Comparison of ENCODE assay signal across 12 mouse cellular contexts in genomic region chr16:76002287-76002686, GRCm38 (mm10). TPM values are rescaled to one million over a fixed set of nuclear protein-coding genes. Genes with fewer than 3 reads are reported as not detected.
DNase-seq lines count a peak whose midpoint lies in the region; ATAC-seq and TF ChIP-seq lines count a peak whose summit lies in the region.
"Had no signal": no experiment of that assay in that cellular context is flagged by ENCODE, and none has a peak within 500 bp of the region (broad histone marks: within the 10 kb centered on the region; RNA-seq: fewer than 3 reads in every experiment).

No protein-coding gene starts in this region.

- peak; percentile 14 for DNase-seq in thymus, postnatal 4 days
- DNase-seq in thymus, adult 2 months: no peak
- no peak for DNase-seq in right cerebral cortex, postnatal 25 days
- no peak for DNase-seq in right cerebral cortex, postnatal 36 days (ENCODE audit: low spot score in 2 of 2)
- DNase-seq: kidney, postnatal 25 days had no signal

- no peak overlapping the region for H3K4me3 ChIP-seq in thymus, adult 2 months (ENCODE audit: control insufficient read depth, insufficient read depth, low read length)
- no peak overlapping the region for H3K4me3 ChIP-seq in liver, embryonic 15.5 days (replicated peaks)
- H3K4me3 ChIP-seq in kidney, embryonic 16.5 days (ENCODE audit: low read length): no peak overlapping the region
- H3K4me3 ChIP-seq: forebrain, embryonic 12.5 days; left cerebral cortex, adult 2 months; myocyte had no signal

- no peaks in the 10 kb centered on the region for H3K27me3 ChIP-seq in thymus, adult 2 months (ENCODE audit: control insufficient read depth, insufficient read depth, low read length)
- no peaks in the 10 kb centered on the region for H3K27me3 ChIP-seq in liver, embryonic 15.5 days
- no peaks in the 10 kb centered on the region for H3K27me3 ChIP-seq in kidney, embryonic 16.5 days (ENCODE audit: insufficient read depth, low read length)
- H3K27me3 ChIP-seq: forebrain, embryonic 12.5 days had no signal

- no peak overlapping the region for H3K27ac ChIP-seq in thymus, adult 2 months (ENCODE audit: control insufficient read depth, insufficient read depth, low read length)
- peak overlapping the region; percentile 68; the same call in 1 of the 2 replicates for H3K27ac ChIP-seq in liver, embryonic 15.5 days (replicated peaks)
- no peak overlapping the region for H3K27ac ChIP-seq in kidney, embryonic 16.5 days (ENCODE audit: low read length)
- H3K27ac ChIP-seq: forebrain, embryonic 12.5 days; left cerebral cortex, adult 2 months; macrophage had no signal

- no peaks in the 10 kb centered on the region for H3K36me3 ChIP-seq in thymus, adult 2 months (ENCODE audit: control insufficient read depth, insufficient read depth, low read length)
- H3K36me3 ChIP-seq in liver, embryonic 15.5 days (replicated peaks): no peaks in the 10 kb centered on the region
- H3K36me3 ChIP-seq in kidney, embryonic 16.5 days (ENCODE audit: insufficient read depth, low read length): no peaks in the 10 kb centered on the region
- H3K36me3 ChIP-seq: forebrain, embryonic 12.5 days had no signal

- peaks cover 4% of the 10 kb centered on the region for H3K4me1 ChIP-seq in thymus, adult 2 months (replicated peaks; ENCODE audit: control insufficient read depth, insufficient read depth, low read length)
- peaks cover 12% of the 10 kb centered on the region; the same call in 1 of the 2 replicates for H3K4me1 ChIP-seq in liver, embryonic 15.5 days (replicated peaks)
- H3K4me1 ChIP-seq in kidney, embryonic 16.5 days (ENCODE audit: insufficient read depth, low read length): no peaks in the 10 kb centered on the region
- H3K4me1 ChIP-seq: forebrain, embryonic 12.5 days had no signal

- peak overlapping the region; percentile 43 for H3K4me2 ChIP-seq in liver, embryonic 15.5 days
- no peak overlapping the region for H3K4me2 ChIP-seq in kidney, embryonic 16.5 days (replicated peaks; ENCODE audit: low read depth, low read length)
- H3K4me2 ChIP-seq: forebrain, embryonic 12.5 days had no signal

- H3K9ac ChIP-seq in liver, embryonic 15.5 days: no peak overlapping the region
- no peak overlapping the region for H3K9ac ChIP-seq in kidney, embryonic 16.5 days (replicated peaks; ENCODE audit: low read length)
- H3K9ac ChIP-seq: forebrain, embryonic 12.5 days had no signal

- ATAC-seq in common myeloid progenitor, adult 5-6 weeks (replicated peaks; ENCODE audit: low read depth, poor library complexity, severe bottlenecking): peak; percentile 94
- peak; percentile 76 for ATAC-seq in liver, embryonic 15.5 days (ENCODE audit: insufficient read depth)
- no peak for ATAC-seq in kidney, embryonic 16.5 days (ENCODE audit: low FRiP score, low TSS enrichment)

- WGBS in thymus, adult 2 months: 14% methylated on average over 12 of the region's 12 CpGs
- 13% methylated on average over 12 of the region's 12 CpGs for WGBS in liver, embryonic 15.5 days (ENCODE audit: insufficient replicate concordance)
- 88% methylated on average over 12 of the region's 12 CpGs for WGBS in kidney, embryonic 16.5 days

- TF ChIP-seq POLR2A in thymus, adult 2 months (IDR thresholded peaks at IDR 0.05; ENCODE audit: control insufficient read depth, extremely low read depth, insufficient read depth, low read length, poor library complexity): no peak

- TF ChIP-seq CTCF in thymus, adult 2 months (IDR thresholded peaks at IDR 0.05; ENCODE audit: borderline replicate concordance, control insufficient read depth, extremely low read depth, insufficient read depth, low read length, poor library complexity): no peak

- no peaks in the 10 kb centered on the region for H3K9me3 ChIP-seq in liver, embryonic 15.5 days (replicated peaks)
- H3K9me3 ChIP-seq in kidney, embryonic 16.5 days (ENCODE audit: low read length): no peaks in the 10 kb centered on the region
- H3K9me3 ChIP-seq: forebrain, embryonic 12.5 days had no signal

RNA-seq across cellular contexts. Expression of gene Samsn1, which starts 19.8 kb away (rescaled TPM):
- 6.9 and 8.4 TPM in 2 replicates for polyA plus RNA-seq in thymus, adult 2 months (2012; rRNA removed)
- 209 and 215 TPM in 2 replicates for total RNA-seq in common myeloid progenitor, adult 5-6 weeks (2017)
- 10.2 and 10.5 TPM in 2 replicates for polyA plus RNA-seq in liver, embryonic 15.5 days (2015; fragmentation: Nextera tagmentation; extraction: Ambion mirVana)
- 2.9 and 4.0 TPM in 2 replicates for polyA plus RNA-seq in kidney, embryonic 16.5 days (2015; fragmentation: Nextera tagmentation; extraction: Ambion mirVana)
